Mouse (Mus musculus): ENCODE data around the gene Gm9780. TPM values are rescaled to one million over a fixed set of nuclear protein-coding genes. Genes with fewer than 3 reads are reported as not detected.
"Not testable (repeated sequence)": the region's sequence is repeated elsewhere in the genome, so short reads cannot be mapped to it uniquely, and the experiment has no call there.

The Gm9780 gene
- 10 to 100 TPM; 14.8 to 19.4 TPM for total RNA-seq (2021)
- long read RNA-seq, experiment 1, transcript Gm9780-202 (4 exons, 1,394 nt): major isoform, 24 of 25 reads
- long read RNA-seq, experiment 1, partial matches to known transcripts: 0 of 25 reads
- long read RNA-seq, experiment 1, other reads (novel, unspliced or antisense): 1 of 25 reads
- long read RNA-seq, experiment 2, transcript Gm9780-202 (4 exons, 1,394 nt): major isoform, 11 of 13 reads
- long read RNA-seq, experiment 2, partial matches to known transcripts: 2 of 13 reads
- long read RNA-seq, experiment 2, other reads (novel, unspliced or antisense): 0 of 13 reads

DNA sequence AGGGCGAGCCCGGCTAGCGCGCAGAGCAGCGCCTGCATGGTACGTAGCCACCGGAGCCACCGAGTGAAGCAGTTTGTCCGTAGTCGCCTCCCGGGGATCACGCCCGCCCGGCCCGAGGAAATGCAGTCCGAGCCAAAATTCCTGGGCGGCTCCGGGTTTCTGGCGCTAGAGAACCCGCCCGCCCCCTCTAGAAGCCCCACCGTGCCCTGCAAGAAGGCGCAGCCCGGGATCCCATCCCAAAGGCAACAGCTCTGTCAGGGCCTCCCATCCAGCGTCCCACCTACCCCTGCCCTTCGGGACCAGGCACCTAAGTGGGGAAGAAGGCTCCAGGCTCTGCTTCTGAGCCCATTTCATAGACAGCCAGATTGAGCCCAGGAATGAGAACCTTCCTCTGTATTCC is at the start of gene Gm9780:
TSS of gene Gm9780 (minus strand) at position 101 of the 400 bp plus-strand sequence.
- DNase-seq: not testable (repeated sequence)

DNA sequence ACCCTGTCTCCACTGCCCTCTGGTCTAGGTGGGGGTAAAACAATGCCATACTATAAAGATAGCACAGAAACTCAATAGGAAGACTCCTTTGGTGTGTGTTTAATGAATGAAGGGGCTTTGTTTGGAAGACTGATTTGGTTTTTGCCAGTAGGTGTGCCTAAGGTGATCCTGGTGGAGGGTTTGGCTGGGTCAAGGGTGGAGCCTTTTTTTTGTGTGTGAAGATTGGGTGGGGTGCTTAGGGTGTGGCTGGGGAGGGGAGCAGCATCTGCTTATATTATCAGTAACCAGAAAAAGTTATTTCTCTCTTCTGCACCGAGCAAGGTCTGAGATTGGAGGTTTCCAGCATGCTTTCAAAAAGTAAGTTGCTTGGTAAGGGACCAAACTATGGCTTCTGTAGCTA is 39.5 kb upstream of the Gm9780 start, which contains the start of gene Cphx3:
TSS of gene Cphx3 (plus strand) at position 301 of the 400 bp plus-strand sequence.
- not testable (repeated sequence) for DNase-seq

- not testable (repeated sequence) for DNase-seq
Measured at GRCm38 (mm10) chr14:26081216-26081615, 38.7 kb upstream of the Gm9780 start, which contains the start of gene Cphx2. Cphx2 (plus strand) TSS chr14:26081516.

DNA sequence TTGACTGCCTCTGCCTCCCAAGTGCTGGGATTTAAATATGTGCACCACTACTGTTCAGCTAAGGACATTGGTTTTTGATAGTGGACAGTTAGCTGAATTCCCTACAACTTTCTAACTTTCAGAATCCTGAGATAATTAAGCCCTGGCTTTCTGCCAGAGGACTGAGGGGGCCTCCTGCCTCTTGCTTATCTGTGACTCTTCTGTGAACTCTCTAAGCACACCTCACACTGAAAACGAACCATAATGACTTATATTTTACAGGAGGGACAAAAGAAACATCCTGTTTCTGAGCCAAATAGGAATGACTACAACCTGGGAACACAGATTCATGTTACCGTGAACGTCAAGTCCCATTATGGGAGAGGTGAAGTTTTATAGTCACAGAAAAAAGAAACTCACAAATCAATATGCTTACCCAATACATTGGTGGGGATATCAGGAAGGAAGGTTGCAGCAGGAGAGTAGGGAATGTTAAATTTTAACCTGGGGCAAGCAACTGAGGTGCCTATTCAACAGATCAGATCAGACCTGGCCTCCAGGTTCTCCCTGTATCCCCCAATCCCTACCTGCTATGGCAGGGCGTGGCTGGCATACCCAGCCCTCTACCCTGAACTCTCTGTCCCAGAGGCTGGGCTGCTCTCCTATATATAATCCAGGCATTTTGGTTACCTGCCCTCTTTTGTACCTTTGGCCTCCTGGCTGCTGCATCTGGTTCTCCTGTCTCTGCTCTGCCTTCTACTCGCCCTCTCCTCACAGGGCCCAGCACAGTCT is 34.3 kb upstream of the Gm9780 start:
- not testable (repeated sequence) for DNase-seq

GRCm38 (mm10) chr14:26067325-26067633 is 24.8 kb upstream of the Gm9780 start, which contains the start of gene Tmem254c:
Tmem254c (minus strand) TSS chr14:26067355.
- DNase-seq: not testable (repeated sequence)

DNA sequence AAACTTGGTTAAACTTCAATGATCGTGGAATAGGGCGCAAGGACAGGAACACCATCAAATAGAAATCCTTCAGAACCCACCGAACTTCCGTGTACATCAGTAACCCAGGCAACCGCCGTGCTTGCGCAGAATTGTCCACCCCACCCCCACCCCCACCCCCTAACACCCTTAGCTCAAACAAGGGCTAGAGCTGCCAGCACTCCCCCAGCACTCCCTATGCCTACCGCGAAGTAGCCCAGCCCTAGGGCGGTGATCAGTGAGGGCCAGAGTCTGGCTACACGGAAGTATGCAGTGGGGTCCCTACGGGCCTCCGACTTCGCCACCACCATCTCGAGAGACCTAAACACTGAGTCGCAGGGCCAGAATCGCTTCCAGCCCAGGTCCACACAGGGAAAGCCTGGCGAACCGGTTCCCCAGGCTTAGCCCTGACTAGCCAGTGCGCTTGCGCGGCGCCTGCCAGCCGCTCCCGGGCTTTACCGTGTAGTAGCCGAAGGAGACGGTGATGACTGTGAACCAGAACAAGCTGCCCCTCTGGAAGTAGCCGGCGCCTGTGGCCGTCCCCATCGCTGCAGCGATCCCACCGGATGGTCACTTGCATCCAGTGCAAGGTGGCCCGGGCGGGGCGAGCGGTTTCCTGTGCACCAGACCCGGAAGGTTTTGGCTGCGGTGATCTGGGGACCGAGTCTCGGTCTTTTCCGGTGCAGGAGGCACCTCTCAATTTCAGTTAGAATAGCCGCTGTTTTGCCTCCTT is 24.2 kb upstream of the Gm9780 start:
- not testable (repeated sequence) for DNase-seq

DNA sequence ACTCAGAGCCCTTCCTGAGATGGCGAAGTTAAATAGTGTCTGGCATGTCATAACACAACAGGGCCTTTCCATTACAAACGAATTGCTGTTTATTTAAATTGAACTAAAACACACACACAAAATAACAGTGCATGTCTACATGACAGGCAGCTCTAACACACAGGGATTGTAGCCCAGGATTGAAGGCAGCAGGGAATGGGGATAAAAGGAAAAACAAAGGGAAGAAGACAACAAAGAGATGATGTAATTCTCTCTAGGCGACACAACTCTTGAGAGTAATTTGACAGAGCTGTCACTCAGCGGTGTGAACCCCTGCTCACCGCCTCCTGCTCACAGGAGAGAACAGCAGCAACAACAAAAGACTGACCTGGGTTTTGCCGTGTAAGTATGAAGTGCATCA is 16.9 kb upstream of the Gm9780 start:
- not testable (repeated sequence) for DNase-seq

DNA sequence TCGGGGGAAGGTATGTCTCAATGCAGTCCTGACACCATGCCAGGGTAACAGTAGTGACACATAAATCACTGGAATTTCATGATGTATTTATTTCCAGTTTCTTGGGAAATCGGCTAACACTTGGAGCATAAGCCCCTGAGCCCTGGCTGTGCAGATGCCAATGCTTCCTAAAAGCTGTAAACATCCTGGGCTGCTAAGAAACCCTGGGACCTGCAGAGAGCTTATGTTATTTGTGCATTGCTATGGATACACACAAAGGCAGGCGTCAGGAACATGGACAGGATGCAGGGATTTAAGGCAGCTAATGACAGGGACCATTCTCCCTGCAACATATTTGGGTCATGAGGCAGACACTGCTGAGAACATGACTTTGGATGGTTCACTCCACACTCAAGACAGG is 15.7 kb upstream of the Gm9780 start:
- DNase-seq: not testable (repeated sequence)

- not testable (repeated sequence) for DNase-seq
Measured at GRCm38 (mm10) chr14:26048767-26049166, 6.3 kb upstream of the Gm9780 start.

DNA sequence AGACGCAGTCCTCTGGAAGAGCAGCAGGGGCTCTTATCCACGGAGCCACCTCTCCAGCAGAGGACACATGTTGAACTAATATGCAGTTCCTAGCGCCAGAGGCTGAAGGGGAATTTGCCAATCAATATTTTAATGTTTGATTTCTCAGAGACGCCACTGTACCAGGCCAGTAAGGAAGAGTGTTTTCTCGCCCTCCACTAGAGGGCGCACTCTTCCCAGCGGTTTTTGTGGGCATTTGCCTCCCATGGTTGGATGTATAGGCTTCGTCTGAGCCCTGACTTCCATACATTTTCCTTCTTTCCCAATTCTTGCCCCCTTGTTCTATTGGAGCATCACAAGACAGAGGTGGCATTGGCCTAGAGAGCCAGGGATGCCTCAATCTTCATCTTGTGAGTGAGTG is 4.5 kb upstream of the Gm9780 start:
- not testable (repeated sequence) for DNase-seq

DNA sequence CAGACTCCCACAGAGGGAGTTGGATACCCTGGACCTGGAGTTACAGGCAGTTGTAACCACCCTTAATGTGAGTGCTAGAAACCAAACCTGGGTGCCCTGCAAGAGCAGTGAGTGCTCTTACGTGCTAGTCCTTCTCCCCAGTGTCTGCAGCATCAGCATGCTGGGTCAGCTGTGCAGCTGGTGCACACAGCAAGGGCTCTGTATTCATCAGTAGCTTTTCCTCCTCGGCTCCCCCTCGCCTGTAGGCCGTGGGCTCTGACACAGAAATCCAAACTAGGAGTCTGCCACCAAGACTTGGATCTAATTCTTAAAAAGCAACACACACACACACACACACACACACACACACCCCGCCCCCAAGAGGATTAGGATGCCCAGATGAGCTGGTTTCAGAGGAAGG is 2.5 kb upstream of the Gm9780 start:
- not testable (repeated sequence) for DNase-seq

GRCm38 (mm10) chr14:26035439-26035838 is 7.1 kb downstream of the Gm9780 start:
- not testable (repeated sequence) for DNase-seq

- DNase-seq: not testable (repeated sequence)
Measured at GRCm38 (mm10) chr14:26034364-26034763, 8.1 kb downstream of the Gm9780 start.

DNA sequence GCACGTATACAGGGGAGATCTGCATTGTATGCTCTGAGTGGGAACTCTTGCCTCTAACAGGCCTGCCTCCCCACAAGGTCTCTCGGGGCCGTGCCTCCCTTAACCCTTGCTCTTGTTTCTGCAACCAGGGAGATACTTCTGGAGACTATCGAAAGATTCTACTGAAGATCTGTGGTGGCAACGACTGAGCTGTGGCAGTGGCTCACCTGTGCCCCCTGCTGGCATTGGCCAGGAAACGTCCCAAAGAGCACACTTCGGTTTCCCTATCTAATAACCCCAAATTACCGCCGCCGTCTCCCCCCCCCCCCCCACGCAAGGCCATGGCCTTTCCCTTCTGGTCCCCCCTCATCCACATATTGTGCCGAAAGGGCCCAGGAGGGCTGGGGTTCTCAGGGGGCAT is 16.9 kb downstream of the Gm9780 start:
- DNase-seq: not testable (repeated sequence)

GRCm38 (mm10) chr14:26022831-26023230 is 19.7 kb downstream of the Gm9780 start:
- DNase-seq: not testable (repeated sequence)

- not testable (repeated sequence) for DNase-seq
Measured at GRCm38 (mm10) chr14:26021555-26021954, 21.0 kb downstream of the Gm9780 start.

DNA sequence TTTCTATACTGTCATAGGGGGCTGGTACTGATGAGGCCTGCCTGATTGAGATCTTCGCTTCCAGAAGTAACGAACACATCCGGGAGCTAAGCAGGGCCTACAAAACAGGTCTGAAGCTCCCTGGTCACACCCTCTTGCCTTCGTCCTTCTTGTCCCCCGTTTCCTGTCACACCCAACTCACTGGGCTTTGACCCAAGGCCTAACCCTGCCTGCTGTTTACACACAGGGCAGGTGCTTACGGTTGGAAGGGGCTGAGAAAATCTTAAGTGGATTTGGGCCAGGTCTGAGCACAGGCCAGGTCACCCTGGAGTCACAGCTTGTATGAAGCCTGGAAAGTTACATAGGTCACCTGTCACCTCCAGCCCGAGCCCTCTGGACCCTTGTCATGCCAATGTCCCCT is 26.1 kb downstream of the Gm9780 start:
- not testable (repeated sequence) for DNase-seq

DNA sequence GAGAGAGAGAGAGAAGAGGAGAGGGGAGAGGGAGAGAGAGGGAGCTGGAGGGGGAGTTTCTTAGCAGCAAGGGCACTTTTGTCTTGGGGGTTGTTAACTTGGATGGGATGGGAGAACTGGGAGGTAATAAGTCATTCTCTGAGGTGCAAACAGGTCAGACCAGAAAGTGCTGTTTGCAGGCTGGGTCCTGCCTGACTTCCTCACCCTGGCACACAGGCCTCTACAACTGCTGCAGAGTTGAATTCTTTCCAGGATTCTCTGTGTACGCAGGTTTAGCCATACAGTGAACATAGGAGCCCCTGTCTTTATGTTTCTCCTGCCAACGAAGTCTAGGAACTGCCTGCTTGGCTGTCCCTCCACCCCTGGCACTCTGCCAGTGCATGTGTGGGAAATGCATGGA is 35.0 kb downstream of the Gm9780 start:
- DNase-seq: not testable (repeated sequence)

DNA sequence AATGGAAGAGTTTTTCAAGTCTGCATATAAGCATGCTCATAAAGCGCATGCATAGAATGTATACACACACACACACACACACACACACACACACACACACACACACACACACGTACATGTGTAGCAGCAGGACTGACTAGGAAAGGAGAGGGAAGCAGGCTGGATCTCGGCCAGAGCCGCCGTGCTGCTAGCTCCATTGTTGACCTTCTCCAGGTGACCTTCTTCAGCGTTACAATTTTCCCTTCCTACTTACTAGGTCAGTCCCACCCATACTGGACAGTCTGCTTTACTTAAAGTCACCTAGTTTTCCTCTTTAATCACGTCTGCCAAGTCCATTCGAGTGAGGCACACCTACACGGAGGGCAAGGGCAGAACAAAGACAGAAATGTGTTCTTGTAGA is 60.6 kb downstream of the Gm9780 start:
- DNase-seq: peak; percentile 1 to 7

- DNase-seq: not testable (repeated sequence)
Measured at GRCm38 (mm10) chr14:25979242-25979941, 63.1 kb downstream of the Gm9780 start.

- DNase-seq: not testable (repeated sequence)
Measured at GRCm38 (mm10) chr14:25978371-25979241, 63.9 kb downstream of the Gm9780 start, which contains the start of gene Duxbl1. Duxbl1 (plus strand) TSS chr14:25978577.

All from adrenal gland, postnatal 36 days (tissue).